Mouse (Mus musculus): ENCODE results near the gene Smad3.

DNA sequence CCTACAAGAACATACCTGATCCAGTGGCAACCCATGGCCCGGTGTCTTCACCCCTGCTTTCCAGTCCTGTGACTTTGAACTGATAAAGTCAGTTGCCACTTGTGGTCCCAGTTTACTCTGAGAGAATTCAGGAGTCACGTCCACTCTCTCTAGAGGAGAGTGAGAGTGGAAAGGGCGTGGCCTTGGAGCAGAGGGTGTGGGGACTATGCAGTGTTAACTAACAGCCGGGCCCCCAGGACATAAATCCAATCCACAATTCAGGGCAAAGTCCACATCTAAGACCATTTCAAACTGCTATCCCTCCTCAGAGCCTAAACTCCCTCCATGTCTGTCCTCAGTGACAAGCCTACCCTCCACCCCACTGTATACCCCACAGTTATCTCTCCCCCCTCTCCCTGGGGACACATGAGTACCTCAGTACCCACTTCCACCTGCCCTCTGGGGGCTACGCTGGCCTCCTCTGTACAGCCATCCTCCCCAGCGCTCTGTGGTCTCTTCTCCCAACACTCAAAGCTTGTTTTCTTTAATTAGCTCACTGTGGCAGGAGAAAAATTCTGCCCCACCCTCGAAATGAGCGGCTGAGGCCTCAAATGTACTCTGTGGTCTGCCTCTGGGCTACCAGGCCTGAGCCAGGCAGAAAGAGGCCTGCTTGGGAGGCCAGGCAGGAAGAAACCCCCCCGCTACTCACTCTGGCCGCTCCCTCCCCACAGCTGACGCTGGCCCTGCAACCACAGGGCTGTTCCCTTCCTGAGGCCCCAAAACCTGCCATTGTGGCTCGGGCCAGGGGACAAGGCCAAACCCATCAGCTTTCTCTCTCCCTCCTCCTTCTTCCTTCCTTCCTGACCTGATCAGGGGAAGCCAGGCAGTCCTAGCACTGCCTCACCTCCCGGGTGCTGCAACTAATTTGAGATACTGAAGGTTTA lies 31.4 kb downstream of the Smad3 start:
- no peak for TF ChIP-seq EP300 (IDR thresholded peaks at IDR 0.05; ENCODE audit: insufficient read depth, low read depth, low read length)
- no peak for TF ChIP-seq POLR2A (IDR thresholded peaks at IDR 0.05; ENCODE audit: insufficient read depth, low read depth, low read length)

All from heart, adult 2 months (tissue).